Mouse (Mus musculus) lung, adult 2 months (tissue): ENCODE measurements at regions not wholly inside any gene's neighbourhood (a gene's known extent, or its start where the extent isn't known, plus 50 kb on each side); places are given as distances from the start of the nearest gene placed in this dataset.

ENCODE experiments used
- DNase-seq: peaks from one replicate; pipeline ENCODE4 v3.0.0; 2022
- H3K4me1 ChIP-seq: fragments of 200-500 bp; 2 replicates; pipeline ENCODE4 v1.6.1; 2011; ENCODE audit warnings: low read length; ENCODE audit not compliant: control insufficient read depth, insufficient read depth
- H3K4me3 ChIP-seq: fragments of 200-500 bp; replicated peaks from 2 replicates; pipeline ENCODE3; 2011; ENCODE audit warnings: low read depth, mild to moderate bottlenecking, control low read depth, low read length; ENCODE audit errors: extremely low read depth
- CTCF ChIP-seq: fragments of 200-500 bp; IDR thresholded peaks from 2 replicates; pipeline ENCODE4 v1.5.1; 2011; ENCODE audit warnings: mild to moderate bottlenecking, low read length, control low read depth; ENCODE audit not compliant: insufficient read depth
- POLR2A ChIP-seq: fragments of 200-500 bp; IDR thresholded peaks from 2 replicates; pipeline ENCODE4 v1.6.1; 2011; ENCODE audit warnings: low read depth, mild to moderate bottlenecking, control low read depth, low read length, borderline replicate concordance; ENCODE audit errors: extremely low read depth
- whole genome bisulfite sequencing: fragments of 180-500 bp; shearing (Covaris S2); methylation state at CpG from one replicate; pipeline ENCODE4 v1.1.7; 2018; 5-methylcytosine and 5-hydroxymethylcytosine counted together

GRCm38 (mm10) chr7:72464658-72465057, 158.2 kb upstream of the Mctp2 start:
- WGBS, result 93% methylated on average over 1 of the region's 1 CpGs

GRCm38 (mm10) chr7:72469691-72470090, 163.3 kb upstream of the Mctp2 start:
- 57% methylated on average over 2 of the region's 2 CpGs for WGBS
- no peak overlapping the region for H3K4me3 ChIP-seq
- no peaks in the 10 kb centered on the region for H3K4me1 ChIP-seq
- TF ChIP-seq POLR2A, result no peak
- no peak for TF ChIP-seq CTCF
- no peak for DNase-seq

More at GRCm38 (mm10) chr7:72464658-72465057, 158.2 kb upstream of the Mctp2 start:
- no peak for DNase-seq
- H3K4me1 ChIP-seq, result no peaks in the 10 kb centered on the region
- no peak for TF ChIP-seq POLR2A
- TF ChIP-seq CTCF, result no peak
- H3K4me3 ChIP-seq, result no peak overlapping the region

DNA sequence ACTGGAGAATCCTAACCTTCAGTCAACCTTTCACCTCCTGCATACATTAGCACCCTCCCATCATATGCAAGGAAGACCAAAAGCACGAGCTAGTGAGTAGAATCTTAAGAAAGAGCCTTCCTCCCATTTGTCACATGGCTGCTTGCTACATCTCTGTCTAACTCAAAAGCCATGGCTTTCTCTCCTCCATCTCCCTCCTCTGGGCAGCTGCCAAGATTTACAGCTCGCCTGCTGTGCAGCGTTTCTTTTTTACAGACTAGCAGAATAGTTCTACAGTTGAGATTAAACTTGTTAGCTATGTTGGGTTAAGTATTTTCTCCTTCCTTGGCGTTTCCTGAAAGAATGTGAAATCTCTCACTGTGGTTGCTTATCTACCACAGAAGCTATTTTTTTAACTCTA, 168.3 kb upstream of the Mctp2 start:
- 34% methylated on average over 4 of the region's 4 CpGs for WGBS
- no peak overlapping the region for H3K4me3 ChIP-seq
- TF ChIP-seq POLR2A, result no peak
- TF ChIP-seq CTCF, result no peak
- H3K4me1 ChIP-seq, result no peaks in the 10 kb centered on the region
- no peak for DNase-seq

DNA sequence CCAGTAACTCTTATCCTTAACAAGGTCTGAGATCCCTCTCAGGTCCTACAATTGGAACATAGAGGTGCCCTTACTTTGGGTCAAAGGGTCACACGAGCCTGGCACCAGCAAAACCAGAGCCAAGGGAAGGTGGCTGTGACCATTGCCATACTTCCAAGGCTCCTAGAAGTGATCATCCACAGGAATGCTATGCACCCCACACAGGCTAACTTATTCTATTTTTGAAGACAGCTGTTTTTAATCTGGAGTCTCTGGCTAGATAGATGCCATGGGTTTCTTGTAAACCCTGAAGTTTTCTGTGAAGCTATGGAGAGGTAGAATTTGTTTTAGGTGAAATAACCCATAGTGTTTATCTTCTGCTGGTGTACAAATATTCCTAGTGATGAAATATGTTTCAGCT, 172.5 kb upstream of the Mctp2 start:
- Histone ChIP-seq H3K4me1 (no peaks in the 10 kb centered on the region), H3K4me3 (no peak overlapping the region)
- DNase-seq, result no peak
- TF ChIP-seq POLR2A, result no peak
- no peak for TF ChIP-seq CTCF
- 77% methylated on average over 1 of the region's 1 CpGs for WGBS

DNA sequence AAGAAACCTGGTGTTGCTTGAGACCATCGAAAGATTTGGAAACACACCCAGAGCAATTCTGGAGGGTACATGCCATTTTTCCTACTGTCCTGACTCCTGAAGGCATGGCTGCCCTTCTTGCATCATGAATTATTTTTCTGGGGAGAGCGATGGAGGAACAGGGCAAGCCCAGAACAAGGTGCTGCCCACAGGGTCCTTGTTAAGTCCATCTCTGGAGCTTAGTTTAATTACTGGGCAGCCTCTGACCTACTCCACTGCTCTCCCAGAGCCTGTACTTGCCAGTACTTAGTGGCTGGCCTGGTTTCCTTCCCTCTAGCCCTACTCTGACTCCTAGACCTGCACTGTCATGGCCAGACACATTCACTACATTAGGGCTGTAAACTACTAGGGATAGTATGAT, 174.9 kb upstream of the Mctp2 start:
- 97% methylated on average over 2 of the region's 2 CpGs for WGBS
- no peak for DNase-seq
- no peak for TF ChIP-seq CTCF
- TF ChIP-seq POLR2A, result no peak
- no peaks in the 10 kb centered on the region for H3K4me1 ChIP-seq
- H3K4me3 ChIP-seq, result no peak overlapping the region

DNA sequence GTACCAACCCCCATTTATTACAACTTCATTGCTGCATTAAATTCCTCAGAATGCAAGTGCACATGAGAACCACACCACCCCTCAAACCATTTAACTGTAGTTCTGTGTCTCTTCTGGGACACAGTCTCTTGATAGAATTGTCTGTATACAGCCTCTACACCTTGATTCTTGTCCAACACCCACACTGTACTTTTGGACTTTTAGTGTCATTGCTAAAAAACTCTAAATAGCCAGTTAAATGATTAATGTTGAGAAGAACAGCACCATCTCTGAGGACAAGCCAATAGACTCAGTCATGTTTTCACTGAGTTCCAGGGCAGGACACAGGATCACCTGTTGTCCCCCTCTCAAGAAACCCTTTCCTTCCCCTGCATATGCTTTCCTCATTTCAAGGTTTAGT, 183.8 kb upstream of the Mctp2 start:
- H3K4me1 ChIP-seq, result no peaks in the 10 kb centered on the region
- no peak for TF ChIP-seq POLR2A
- TF ChIP-seq CTCF, result no peak
- no peak overlapping the region for H3K4me3 ChIP-seq
- no peak for DNase-seq

DNA sequence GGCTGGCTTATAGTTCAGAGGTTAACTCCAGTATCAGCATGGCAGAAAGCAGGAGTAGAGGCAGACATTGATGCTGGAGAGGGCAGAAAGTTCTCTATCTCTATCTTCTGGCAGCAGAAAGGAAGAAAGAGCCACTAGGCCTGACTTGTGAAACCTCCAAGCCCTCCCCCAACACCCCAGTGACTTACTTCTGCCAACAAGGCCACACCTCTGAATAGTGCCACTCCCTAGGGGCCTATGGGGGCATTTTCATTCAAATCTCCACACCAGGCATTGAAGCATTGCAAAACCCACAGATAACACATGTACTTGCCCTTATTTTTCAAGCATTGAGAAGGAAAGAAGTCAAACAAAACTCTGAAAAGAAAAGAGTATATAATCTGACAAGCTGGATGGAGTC, 186.9 kb upstream of the Mctp2 start:
- H3K4me1 ChIP-seq, result no peaks in the 10 kb centered on the region
- H3K4me3 ChIP-seq, result no peak overlapping the region
- DNase-seq, result no peak
- TF ChIP-seq POLR2A (no peak), CTCF (no peak)

DNA sequence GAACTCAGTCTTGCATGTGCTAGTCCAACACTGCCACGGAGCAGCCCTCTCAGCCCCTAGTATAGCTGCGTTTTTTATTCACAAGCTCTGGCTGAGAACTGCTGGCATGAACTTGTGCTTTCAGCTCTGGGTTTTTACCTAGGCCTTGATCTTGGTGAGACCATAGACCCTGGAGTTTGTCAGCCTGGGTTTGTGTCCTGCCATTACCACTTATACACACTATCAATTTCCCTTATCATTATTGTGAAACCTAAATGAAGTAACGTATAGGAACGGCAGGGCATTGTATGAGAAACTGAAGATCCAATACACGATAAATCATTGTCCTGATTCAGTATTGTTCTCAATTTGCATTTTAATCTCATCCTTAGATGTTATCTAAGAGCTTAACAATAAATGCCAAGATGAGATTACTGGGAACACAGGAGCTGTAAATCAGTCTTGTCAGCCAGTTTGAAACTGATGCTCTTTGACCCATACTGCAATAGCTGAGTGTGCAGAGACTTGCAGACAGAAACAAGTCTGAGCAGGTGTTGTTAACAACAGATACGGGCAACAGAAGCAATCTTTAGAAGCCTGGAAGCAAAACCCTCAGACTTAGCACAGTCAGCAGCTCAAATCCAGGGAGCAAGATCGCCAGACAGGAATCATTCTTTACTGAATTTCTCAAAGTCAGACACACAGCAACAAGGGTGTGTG, 190.7 kb upstream of the Mctp2 start:
- WGBS, result 50% methylated on average over 7 of the region's 7 CpGs
- DNase-seq, result no peak
- no peaks in the 10 kb centered on the region for H3K4me1 ChIP-seq
- no peak overlapping the region for H3K4me3 ChIP-seq
- TF ChIP-seq CTCF, result no peak

DNA sequence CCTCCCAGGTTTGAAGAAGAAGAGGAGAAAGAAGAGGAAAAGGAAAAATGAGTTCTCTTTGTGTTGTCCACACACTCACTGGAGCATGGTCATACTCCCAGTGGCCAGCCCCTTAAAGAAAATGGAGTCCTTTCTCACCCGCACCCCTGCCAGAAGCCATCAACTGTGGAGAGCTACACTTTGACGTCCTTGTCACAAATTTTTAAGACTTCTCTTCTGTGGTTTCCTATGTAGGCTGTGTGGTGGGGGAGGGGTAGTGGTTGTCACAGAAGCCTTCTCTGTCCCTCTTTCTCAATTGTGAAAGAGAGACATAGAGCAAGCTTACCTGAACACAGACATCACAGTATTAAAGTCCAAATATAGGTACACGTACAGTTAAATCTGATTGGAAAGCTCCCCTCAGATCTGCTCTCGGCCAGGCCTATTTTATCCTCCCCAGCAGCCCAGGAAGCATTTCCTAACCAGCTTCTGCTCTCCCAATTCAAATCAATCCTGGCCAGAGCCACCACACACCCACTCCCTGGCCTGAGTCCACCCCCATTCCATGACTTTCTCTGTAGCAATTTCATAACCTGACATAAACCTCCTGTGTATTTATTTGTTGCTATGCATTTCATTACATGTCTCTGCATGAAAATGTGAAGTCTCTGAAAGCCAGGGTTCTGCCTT, 192.3 kb upstream of the Mctp2 start:
- TF ChIP-seq POLR2A, result no peak
- TF ChIP-seq CTCF, result no peak
- no peak overlapping the region for H3K4me3 ChIP-seq
- no peak for DNase-seq
- 54% methylated on average over 4 of the region's 4 CpGs for WGBS
- no peaks in the 10 kb centered on the region for H3K4me1 ChIP-seq

DNA sequence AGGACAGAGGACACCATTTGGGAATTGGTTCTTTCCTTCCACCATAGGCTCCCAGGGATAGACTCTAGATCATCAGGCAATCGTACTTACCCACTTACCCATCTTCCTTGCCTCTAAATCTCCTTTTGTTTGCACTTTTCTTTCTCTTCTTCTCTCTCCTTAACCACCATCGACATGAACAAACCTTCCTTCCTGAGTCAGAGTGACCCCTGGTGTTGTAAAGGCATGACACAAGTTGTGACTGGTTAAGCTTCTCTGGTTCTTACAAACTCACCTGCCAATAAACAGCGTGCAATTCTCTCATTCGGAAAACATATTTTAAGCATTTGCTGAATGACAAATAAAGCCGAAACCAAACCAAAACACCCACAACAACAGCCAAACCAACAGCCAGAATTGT, 193.4 kb upstream of the Mctp2 start:
- no peak for TF ChIP-seq POLR2A
- TF ChIP-seq CTCF, result no peak
- 79% methylated on average over 5 of the region's 5 CpGs for WGBS
- H3K4me1 ChIP-seq, result no peaks in the 10 kb centered on the region
- no peak overlapping the region for H3K4me3 ChIP-seq
- DNase-seq, result no peak

GRCm38 (mm10) chr7:72500190-72500589, 193.8 kb upstream of the Mctp2 start:
- TF ChIP-seq POLR2A, result no peak
- no peak for TF ChIP-seq CTCF

More at GRCm38 (mm10) chr7:72500190-72500589, 193.8 kb upstream of the Mctp2 start:
- WGBS, result 84% methylated on average over 3 of the region's 3 CpGs
- DNase-seq, result no peak
- H3K4me3 ChIP-seq, result no peak overlapping the region
- H3K4me1 ChIP-seq, result no peaks in the 10 kb centered on the region
